8 mouse cellular contexts compared by ENCODE assay signal in the genomic region with DNA sequence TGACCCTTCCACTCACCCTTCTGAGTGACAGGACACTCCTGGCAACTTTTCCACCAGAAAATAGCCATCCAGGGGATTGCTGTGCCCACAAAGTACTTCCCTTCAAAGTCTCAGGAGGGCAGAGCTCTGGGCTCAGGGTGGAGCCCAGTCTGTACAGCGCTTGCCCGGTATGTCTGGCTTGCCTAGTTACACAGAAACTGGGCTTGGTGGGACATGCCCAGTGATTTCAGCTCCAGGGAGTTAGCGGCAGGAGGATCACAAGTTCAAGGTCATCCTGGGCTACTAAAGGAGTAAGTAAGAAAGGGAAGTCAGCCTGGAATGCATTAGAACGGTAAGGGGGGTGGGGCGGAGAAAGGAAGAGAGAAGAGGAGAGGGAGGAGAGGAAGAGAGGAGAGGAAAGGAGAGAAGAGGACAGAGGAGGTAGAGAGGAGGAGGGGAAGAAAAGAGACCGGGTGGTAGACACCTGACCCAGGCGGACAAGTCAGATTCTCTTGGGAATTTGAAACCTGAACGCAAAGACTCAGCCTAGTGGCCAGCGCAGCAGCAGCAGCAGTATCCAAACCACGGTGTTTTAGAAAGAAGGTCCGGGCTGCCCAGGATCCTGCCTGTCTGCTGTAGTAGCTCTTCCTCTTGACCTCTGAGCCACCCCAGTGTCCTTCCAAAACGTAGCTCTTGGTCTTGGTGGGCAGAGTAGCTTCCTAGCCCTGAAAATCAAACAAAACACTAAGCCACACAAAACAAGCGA. TPM values are rescaled to one million over a fixed set of nuclear protein-coding genes. Genes with fewer than 3 reads are reported as not detected.
DNase-seq lines count a peak whose midpoint lies in the region; ATAC-seq and TF ChIP-seq lines count a peak whose summit lies in the region.

No protein-coding gene starts in this region.

- 0 out of 2 replicates have a peak, but pooled peaks have one; percentile 7 for TF ChIP-seq CTCF in E14TG2a.4 (conservative IDR thresholded peaks at IDR 0.05; ENCODE audit: low read length)

- H3K4me3 ChIP-seq in E14TG2a.4 (replicated peaks; ENCODE audit: low read length), result peak overlapping the region; percentile 79
- peak overlapping the region; percentile 36 for H3K4me3 ChIP-seq in heart, embryonic 14.5 days (ENCODE audit: control insufficient read depth in 1 of 2, insufficient read depth in 1 of 2, low read depth in 1 of 2, low read length in 2 of 2)
- H3K4me3 ChIP-seq in megakaryocyte, embryonic 14.5 days (replicated peaks), result peak overlapping the region; percentile 20

- peak overlapping the region; percentile 64 for H3K4me2 ChIP-seq in heart, embryonic 14.5 days (ENCODE audit: low read length)

- no peaks in the 10 kb centered on the region for H3K27me3 ChIP-seq in E14TG2a.4 (ENCODE audit: insufficient read depth, low read length)
- H3K27me3 ChIP-seq in heart, embryonic 14.5 days (ENCODE audit: control insufficient read depth, insufficient read depth, low read length), result no peaks in the 10 kb centered on the region
- H3K27me3 ChIP-seq in megakaryocyte, embryonic 14.5 days (replicated peaks), result no peaks in the 10 kb centered on the region

- WGBS in heart, embryonic 14.5 days, result 16% methylated on average over 13 of the region's 13 CpGs

- peak; percentile 78 for DNase-seq in adrenal gland, adult 2 months
- DNase-seq in kidney, postnatal 14 days, result peak; percentile 75
- DNase-seq in yolk sac, embryonic 10.5 days (ENCODE audit: low spot score), result peak; percentile 80
- DNase-seq in left cerebral cortex, adult 11 months (ENCODE audit: low spot score), result no peak
- no peak for DNase-seq in left cerebral cortex, postnatal 36 days (ENCODE audit: low spot score in 2 of 2)

- intact Hi-C loops in left cerebral cortex, postnatal 36 days (cut with DNase I), result no loop called here

- ATAC-seq in heart, embryonic 14.5 days (ENCODE audit: insufficient number of reproducible peaks, insufficient read depth, low FRiP score, low read depth), result no peak

- H3K4me1 ChIP-seq in E14TG2a.4 (replicated peaks; ENCODE audit: low read depth, low read length), result peaks cover 69% of the 10 kb centered on the region
- peaks cover 13 to 16% of the 10 kb centered on the region in 2 experiments for H3K4me1 ChIP-seq in heart, embryonic 14.5 days (ENCODE audit: control insufficient read depth in 2 of 2, insufficient read depth in 2 of 2, low read length in 2 of 2)
- peaks cover 46% of the 10 kb centered on the region for H3K4me1 ChIP-seq in megakaryocyte, embryonic 14.5 days

- no peaks in the 10 kb centered on the region for H3K9me3 ChIP-seq in E14TG2a.4 (ENCODE audit: low read length)
- H3K9me3 ChIP-seq in heart, embryonic 14.5 days (ENCODE audit: control insufficient read depth, low read length), result no peaks in the 10 kb centered on the region
- peaks cover 4% of the 10 kb centered on the region for H3K9me3 ChIP-seq in megakaryocyte, embryonic 14.5 days

- H3K9ac ChIP-seq in heart, embryonic 14.5 days (ENCODE audit: low read length), result peak overlapping the region; percentile 70

- H3K27ac ChIP-seq in heart, embryonic 14.5 days (replicated peaks in 1 of 2; ENCODE audit: control insufficient read depth in 1 of 2, insufficient read depth in 1 of 2, low read depth in 2 of 2, low read length in 2 of 2), result peak overlapping the region; percentile 76 to 77

- peaks cover 8% of the 10 kb centered on the region for H3K36me3 ChIP-seq in E14TG2a.4 (ENCODE audit: insufficient read depth, low read length)
- H3K36me3 ChIP-seq in heart, embryonic 14.5 days (ENCODE audit: control insufficient read depth, insufficient read depth, low read length), result no peaks in the 10 kb centered on the region
- H3K36me3 ChIP-seq in megakaryocyte, embryonic 14.5 days (replicated peaks; ENCODE audit: low read length), result no peaks in the 10 kb centered on the region

RNA-seq across cellular contexts. Expression of gene Pcbp1, which starts 28.9 kb away (rescaled TPM):
- 100 to 1,000 TPM; 320 to 331 TPM for total RNA-seq in adrenal gland, adult 2 months (2021)
- polyA plus RNA-seq in adrenal gland, adult 2 months (2012; rRNA removed), result 379 and 483 TPM in 2 replicates
- 297 and 312 TPM in 2 replicates for polyA plus RNA-seq in heart, embryonic 14.5 days (2014; fragmentation: Nextera tagmentation; extraction: Ambion mirVana)
- 984 and 2,235 TPM in 2 replicates for polyA plus RNA-seq in megakaryocyte, embryonic 14.5 days (2012; ENCODE audit: insufficient read depth, low replicate concordance)
- total RNA-seq in left cerebral cortex, postnatal 36 days (2021), result 100 to 1,000 TPM; 179 to 192 TPM

RNA-seq across cellular contexts. Expression of gene C87436, which starts 59.1 kb away (rescaled TPM):
- 10 to 100 TPM; 18.4 to 22.3 TPM for total RNA-seq in adrenal gland, adult 2 months (2021)
- polyA plus RNA-seq in adrenal gland, adult 2 months (2012; rRNA removed), result 7.3 and 8.7 TPM in 2 replicates
- polyA plus RNA-seq in heart, embryonic 14.5 days (2014; fragmentation: Nextera tagmentation; extraction: Ambion mirVana), result 17.1 and 20.0 TPM in 2 replicates
- polyA plus RNA-seq in megakaryocyte, embryonic 14.5 days (2012; ENCODE audit: insufficient read depth, low replicate concordance), result 5.3 TPM in 1 of 2 replicates, not detected in the other
- 10 to 100 TPM; 21.5 to 22.0 TPM for total RNA-seq in left cerebral cortex, postnatal 36 days (2021)

Comparison
In these comparisons a context has a peak if more than half of its experiments do, and no peak if none do; other contexts are left out.
1. H3K4me3 ChIP-seq: peak in every context shown above with its lines; median percentile 79 in E14TG2a.4; 36 in heart, embryonic 14.5 days; 20 in megakaryocyte, embryonic 14.5 days.
2. DNase-seq: peak in adrenal gland, adult 2 months (single experiment), kidney, postnatal 14 days (single experiment) and yolk sac, embryonic 10.5 days (single experiment); none in left cerebral cortex, adult 11 months (single experiment) and left cerebral cortex, postnatal 36 days (0 of 2).